Mouse (Mus musculus) lung, embryonic 16.5 days (tissue): ENCODE results near the gene Depdc1b. TPM values are rescaled to one million over a fixed set of nuclear protein-coding genes. Genes with fewer than 3 reads are reported as not detected.

Source experiments
- ATAC-seq: fragments of 200-750 bp; cut with Nextera tagmentation; 2 replicates; pipeline ENCODE4 v1.8.0; 2017; ENCODE audit warnings: low read depth, mild to moderate bottlenecking, moderate library complexity
- H3K27ac ChIP-seq: fragments of 300-500 bp; sonication (generic); 2 replicates; pipeline ENCODE4 v1.5.1; 2014; ENCODE audit warnings: mild to moderate bottlenecking, control low read depth, low read length
- H3K27me3 ChIP-seq: fragments of 300-500 bp; sonication (generic); 2 replicates; pipeline ENCODE4 v1.6.1; 2014; ENCODE audit warnings: low read depth, low read length, mixed read lengths; ENCODE audit not compliant: control insufficient read depth, insufficient read depth
- H3K36me3 ChIP-seq: fragments of 300-500 bp; sonication (generic); 2 replicates; pipeline ENCODE4 v1.6.1; 2014; ENCODE audit warnings: low read length; ENCODE audit not compliant: control insufficient read depth, insufficient read depth
- H3K4me1 ChIP-seq: fragments of 300-500 bp; sonication (generic); replicated peaks from 2 replicates; pipeline ENCODE4 v1.6.1; 2014; ENCODE audit warnings: low read length, mixed read lengths; ENCODE audit not compliant: control insufficient read depth, insufficient read depth
- H3K4me2 ChIP-seq: fragments of 300-500 bp; sonication (generic); 2 replicates; pipeline ENCODE4 v1.6.1; 2014; ENCODE audit warnings: low read depth, low read length, control low read depth
- H3K4me3 ChIP-seq: fragments of 300-500 bp; sonication (generic); 2 replicates; pipeline ENCODE4 v1.5.1; 2014; ENCODE audit warnings: mild to moderate bottlenecking, low read length, control low read depth
- H3K9ac ChIP-seq: fragments of 300-500 bp; sonication (generic); 2 replicates; pipeline ENCODE4 v1.6.1; 2014; ENCODE audit warnings: low read length, control low read depth
- H3K9me3 ChIP-seq: fragments of 300-500 bp; sonication (generic); 2 replicates; pipeline ENCODE4 v1.6.1; 2016; ENCODE audit warnings: low read length; ENCODE audit not compliant: control insufficient read depth
- WGBS: fragments of 180-500 bp; shearing (Covaris S2); extraction: QIAGEN DNeasy Blood & Tissue Kit; methylation state at CpG from one replicate; pipeline ENCODE4 v1.1.7; 2014; 5-methylcytosine and 5-hydroxymethylcytosine counted together
- polyA plus RNA-seq: library from polyadenylated mRNA; unstranded; fragments of >200 nt; fragmentation: Nextera tagmentation; extraction: Ambion mirVana; gene quantifications from 2 replicates; pipeline ENCODE4 v1.2.1, GENCODE M21; 2015

The Depdc1b gene
- polyA plus RNA-seq, 1 experiment from 2014 or later, result 14.3 TPM

- Histone ChIP-seq H3K36me3 (peaks cover 9% of the 10 kb centered on the region), H3K4me1 (no peaks in the 10 kb centered on the region), H3K4me3 (no peak overlapping the region), H3K27ac (no peak overlapping the region), H3K9me3 (no peaks in the 10 kb centered on the region), H3K4me2 (no peak overlapping the region), H3K9ac (no peak overlapping the region), H3K27me3 (no peaks in the 10 kb centered on the region)
- WGBS, result 84% methylated on average over 9 of the region's 9 CpGs
- ATAC-seq, result no peak
Observed at GRCm38 (mm10) chr13:108386058-108386457, 69.9 kb downstream of the Depdc1b start.

GRCm38 (mm10) chr13:108390565-108390964 lies 74.4 kb downstream of the Depdc1b start:
- Histone ChIP-seq H3K4me3 (no peak overlapping the region), H3K36me3 (peaks cover 4% of the 10 kb centered on the region), H3K4me2 (no peak overlapping the region), H3K27me3 (no peaks in the 10 kb centered on the region), H3K4me1 (no peaks in the 10 kb centered on the region), H3K27ac (no peak overlapping the region), H3K9me3 (no peaks in the 10 kb centered on the region), H3K9ac (no peak overlapping the region)
- ATAC-seq, result 0 out of 2 replicates have a peak, but pooled peaks have one; percentile 51
- 5% methylated on average over 1 of the region's 1 CpGs for WGBS

GRCm38 (mm10) chr13:108403197-108403596 lies 87.1 kb downstream of the Depdc1b start:
- Histone ChIP-seq H3K27me3 (no peaks in the 10 kb centered on the region), H3K36me3 (0 out of 2 replicates have a peak, but pooled peaks cover 4% of the 10 kb centered on the region), H3K27ac (no peak overlapping the region), H3K4me2 (no peak overlapping the region), H3K4me1 (no peaks in the 10 kb centered on the region), H3K9ac (no peak overlapping the region), H3K9me3 (no peaks in the 10 kb centered on the region), H3K4me3 (no peak overlapping the region)
- 86% methylated on average over 5 of the region's 5 CpGs for WGBS
- ATAC-seq, result no peak

- Histone ChIP-seq H3K9ac (no peak overlapping the region), H3K27ac (no peak overlapping the region), H3K9me3 (no peaks in the 10 kb centered on the region), H3K4me3 (no peak overlapping the region), H3K36me3 (0 out of 2 replicates have a peak, but pooled peaks cover 4% of the 10 kb centered on the region), H3K4me2 (no peak overlapping the region), H3K27me3 (no peaks in the 10 kb centered on the region), H3K4me1 (no peaks in the 10 kb centered on the region)
- 87% methylated on average over 4 of the region's 4 CpGs for WGBS
- ATAC-seq, result no peak
Observed at GRCm38 (mm10) chr13:108404372-108404771, 88.2 kb downstream of the Depdc1b start.

- H3K4me1 ChIP-seq, result no peaks in the 10 kb centered on the region
- no peak overlapping the region for H3K27ac ChIP-seq
- no peaks in the 10 kb centered on the region for H3K9me3 ChIP-seq
- H3K9ac ChIP-seq, result no peak overlapping the region
- no peaks in the 10 kb centered on the region for H3K36me3 ChIP-seq
- no peak overlapping the region for H3K4me3 ChIP-seq
- 68% methylated on average over 2 of the region's 2 CpGs for WGBS
- no peak overlapping the region for H3K4me2 ChIP-seq
- H3K27me3 ChIP-seq, result no peaks in the 10 kb centered on the region
- ATAC-seq, result no peak
Observed at GRCm38 (mm10) chr13:108415464-108415863, 99.3 kb downstream of the Depdc1b start.

GRCm38 (mm10) chr13:108418741-108419507 lies 102.8 kb downstream of the Depdc1b start:
- no peak for ATAC-seq
- H3K27ac ChIP-seq, result no peak overlapping the region
- no peaks in the 10 kb centered on the region for H3K27me3 ChIP-seq
- H3K9me3 ChIP-seq, result no peaks in the 10 kb centered on the region
- H3K4me2 ChIP-seq, result no peak overlapping the region
- no peak overlapping the region for H3K4me3 ChIP-seq
- no peak overlapping the region for H3K9ac ChIP-seq
- no peaks in the 10 kb centered on the region for H3K4me1 ChIP-seq
- no peaks in the 10 kb centered on the region for H3K36me3 ChIP-seq
- WGBS, result 50% methylated on average over 1 of the region's 1 CpGs

- no peak overlapping the region for H3K4me3 ChIP-seq
- WGBS, result 60% methylated on average over 5 of the region's 5 CpGs
- H3K4me1 ChIP-seq, result no peaks in the 10 kb centered on the region
- H3K27me3 ChIP-seq, result no peaks in the 10 kb centered on the region
- no peaks in the 10 kb centered on the region for H3K9me3 ChIP-seq
- H3K9ac ChIP-seq, result no peak overlapping the region
- H3K27ac ChIP-seq, result no peak overlapping the region
- H3K4me2 ChIP-seq, result no peak overlapping the region
- H3K36me3 ChIP-seq, result no peaks in the 10 kb centered on the region
- no peak for ATAC-seq
Observed at GRCm38 (mm10) chr13:108426322-108426721, 110.2 kb downstream of the Depdc1b start.

GRCm38 (mm10) chr13:108428809-108429208 lies 112.7 kb downstream of the Depdc1b start:
- Histone ChIP-seq H3K4me2 (no peak overlapping the region), H3K4me1 (no peaks in the 10 kb centered on the region), H3K9ac (no peak overlapping the region), H3K4me3 (no peak overlapping the region), H3K27me3 (no peaks in the 10 kb centered on the region), H3K9me3 (no peaks in the 10 kb centered on the region), H3K27ac (no peak overlapping the region), H3K36me3 (no peaks in the 10 kb centered on the region)
- 83% methylated on average over 6 of the region's 6 CpGs for WGBS
- no peak for ATAC-seq

- H3K36me3 ChIP-seq, result no peaks in the 10 kb centered on the region
- 66% methylated on average over 2 of the region's 2 CpGs for WGBS
- no peak overlapping the region for H3K27ac ChIP-seq
- no peak overlapping the region for H3K4me3 ChIP-seq
- ATAC-seq, result no peak
- no peaks in the 10 kb centered on the region for H3K27me3 ChIP-seq
- H3K4me1 ChIP-seq, result no peaks in the 10 kb centered on the region
- H3K9ac ChIP-seq, result no peak overlapping the region
- H3K4me2 ChIP-seq, result no peak overlapping the region
- H3K9me3 ChIP-seq, result no peaks in the 10 kb centered on the region
Observed at GRCm38 (mm10) chr13:108429623-108430022, 113.5 kb downstream of the Depdc1b start.
